Mouse (Mus musculus): ENCODE measurements around the gene Vcpkmt.

Gene Vcpkmt

GRCm38 (mm10) chr12:69537675-69538361 is 45.0 kb downstream of the Vcpkmt start:
- peak; percentile 35 for DNase-seq

- DNase-seq: peak; percentile 23
Observed at GRCm38 (mm10) chr12:69537243-69537674, 45.6 kb downstream of the Vcpkmt start.

GRCm38 (mm10) chr12:69536616-69537242 is 46.1 kb downstream of the Vcpkmt start:
- DNase-seq: no peak

- no peak for DNase-seq
Observed at GRCm38 (mm10) chr12:69533237-69533636, 49.6 kb downstream of the Vcpkmt start.

- DNase-seq: no peak
Observed at GRCm38 (mm10) chr12:69532530-69532929, 50.3 kb downstream of the Vcpkmt start.

- DNase-seq: no peak
Observed at GRCm38 (mm10) chr12:69532091-69532490, 50.7 kb downstream of the Vcpkmt start.

GRCm38 (mm10) chr12:69529694-69530403 is 53.0 kb downstream of the Vcpkmt start:
- DNase-seq: no peak

GRCm38 (mm10) chr12:69528275-69529032 is 54.4 kb downstream of the Vcpkmt start:
- no peak for DNase-seq
